Mouse (Mus musculus) embryo, embryonic 9.5 days (tissue): Measurements from ENCODE around the gene Tmem26.

ENCODE experiments used
- DNase-seq: peaks from one replicate; pipeline ENCODE4 v3.0.0-alpha.2; 2017; ENCODE audit errors: extremely low spot score

Gene Tmem26

DNA sequence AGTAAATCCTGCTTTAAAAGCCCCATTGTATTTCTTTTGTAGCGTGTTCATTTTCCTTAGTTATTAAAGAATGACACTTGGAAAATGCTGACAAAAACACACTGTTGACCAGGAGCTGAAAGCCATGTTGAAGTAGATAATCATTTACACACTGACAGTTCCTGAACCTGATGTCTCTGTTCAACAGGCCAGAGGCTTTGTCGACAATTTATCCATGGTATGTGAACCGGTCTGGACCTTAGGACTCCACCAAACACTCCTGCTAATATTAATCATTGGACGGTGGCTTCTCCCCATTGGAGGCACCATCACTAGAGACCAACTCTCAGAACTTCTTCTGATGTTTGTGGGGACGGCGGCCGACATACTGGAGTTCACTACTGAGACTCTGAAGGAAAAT, 27.5 kb downstream of the Tmem26 start:
- no peak for DNase-seq

DNA sequence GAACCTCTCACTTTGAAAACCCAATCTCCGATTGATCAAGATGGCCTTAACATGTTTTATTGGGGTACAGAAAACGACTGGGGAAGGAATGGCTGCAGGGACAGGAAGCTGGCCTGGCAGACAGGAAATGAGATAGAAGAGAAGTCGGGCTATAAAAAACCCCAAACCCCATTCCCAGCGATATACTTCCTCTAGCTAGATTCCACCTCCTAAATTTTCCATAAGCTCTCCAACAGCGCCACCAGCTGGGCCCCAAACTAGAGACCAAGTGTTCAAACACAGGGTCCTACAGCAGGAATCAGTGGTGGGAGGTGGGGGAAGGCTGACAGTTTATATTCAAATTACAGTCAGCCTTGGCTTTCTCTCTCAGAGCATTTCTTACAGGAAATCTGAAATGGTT, 35.8 kb downstream of the Tmem26 start:
- DNase-seq: peak; percentile 33

DNA sequence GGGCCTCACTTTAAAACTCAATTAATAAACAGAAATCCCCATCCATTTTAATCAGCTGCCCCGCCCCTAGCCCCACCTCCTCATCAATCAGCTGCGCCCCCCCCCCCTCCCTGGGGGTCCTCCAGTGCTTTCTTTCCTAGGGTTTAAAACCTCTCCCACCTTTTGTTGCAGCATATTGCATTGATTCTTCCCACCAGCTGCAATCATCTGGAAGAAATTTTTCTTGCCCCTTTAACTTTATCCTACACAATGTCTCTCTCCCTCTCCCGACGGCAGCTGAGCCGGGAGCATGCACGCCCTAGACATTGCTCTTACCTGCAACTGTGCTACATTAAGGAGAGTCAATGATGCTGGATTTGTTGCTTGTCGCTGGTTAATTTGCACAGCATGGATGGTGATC, 36.3 kb downstream of the Tmem26 start:
- DNase-seq: peak; percentile 12

DNA sequence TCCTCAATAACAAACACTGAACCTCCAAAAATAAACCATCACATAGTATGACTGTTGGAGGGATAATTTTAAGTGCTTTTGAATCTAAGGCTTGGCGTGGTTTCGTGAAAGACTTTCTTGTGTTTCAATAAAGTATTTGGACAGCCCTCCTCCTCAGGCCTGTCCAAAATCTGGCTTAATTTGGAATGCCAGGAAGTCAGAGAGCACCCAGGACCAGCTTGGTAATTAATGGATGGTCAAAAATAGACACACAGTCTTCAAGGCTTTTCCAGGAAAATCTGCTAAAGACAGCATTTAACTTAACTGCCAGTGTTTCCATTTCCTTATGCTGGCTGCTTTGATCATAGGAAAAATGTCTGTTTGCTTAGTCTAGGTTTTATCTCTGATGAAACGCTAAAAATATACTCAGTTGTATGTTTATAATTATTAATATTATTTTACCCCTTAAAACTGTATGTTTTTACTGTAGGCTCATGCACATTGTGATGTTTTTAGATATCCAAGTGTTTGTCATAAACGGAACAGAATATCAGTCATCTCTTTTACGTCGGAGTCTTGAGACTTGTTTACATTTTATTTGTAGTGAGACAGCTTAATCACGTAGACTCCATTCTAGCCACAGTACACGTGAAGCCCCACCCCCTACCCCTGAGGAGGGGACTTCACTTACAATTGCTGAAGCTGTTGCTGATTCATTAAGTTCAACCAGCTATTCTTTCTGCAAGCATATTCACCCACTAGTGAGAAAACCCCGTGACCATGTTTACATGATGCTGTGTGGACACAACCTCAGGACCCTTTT, 57.8 kb downstream of the Tmem26 start:
- no peak for DNase-seq

DNA sequence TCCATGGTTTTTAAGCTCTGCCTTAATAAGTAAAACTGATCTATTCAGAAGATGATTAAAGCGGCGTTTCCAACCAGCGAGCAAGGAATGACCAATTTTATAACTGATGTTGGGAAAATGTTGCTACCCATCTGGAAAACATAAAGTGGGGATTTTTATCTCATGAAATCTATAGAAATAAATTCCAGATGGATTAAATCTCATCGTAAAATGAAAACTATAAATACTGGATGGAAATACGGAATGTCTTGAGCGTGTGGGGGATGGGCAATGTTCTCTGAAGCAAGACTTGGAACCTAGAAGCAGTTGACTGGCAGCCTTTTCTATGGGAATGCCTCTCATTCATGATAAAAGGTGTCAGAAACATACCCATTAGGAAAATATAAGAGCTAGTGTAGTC, 59.3 kb downstream of the Tmem26 start:
- no peak for DNase-seq

DNA sequence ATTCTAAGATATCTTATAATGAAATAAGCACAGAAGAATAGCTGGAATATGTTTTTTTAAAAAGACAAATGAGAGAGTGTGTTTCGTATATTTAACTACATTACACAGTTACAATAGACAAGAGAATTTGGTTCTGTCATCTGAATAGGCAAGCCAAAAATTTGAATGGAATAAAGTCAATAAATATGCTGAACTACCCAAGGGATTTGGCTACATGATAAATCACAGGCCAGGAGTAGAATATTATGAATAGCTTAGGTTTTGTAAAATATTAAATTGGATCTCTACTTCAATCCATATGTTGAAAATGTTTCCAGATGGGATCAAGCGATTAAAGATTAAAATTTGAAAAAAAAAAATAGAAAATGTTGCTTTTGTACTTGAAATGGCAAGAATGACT, 60.4 kb downstream of the Tmem26 start:
- no peak for DNase-seq

GRCm38 (mm10) chr10:68784463-68784862, 61.0 kb downstream of the Tmem26 start:
- no peak for DNase-seq

GRCm38 (mm10) chr10:68795466-68795865, 72.0 kb downstream of the Tmem26 start:
- peak; percentile 36 for DNase-seq

DNA sequence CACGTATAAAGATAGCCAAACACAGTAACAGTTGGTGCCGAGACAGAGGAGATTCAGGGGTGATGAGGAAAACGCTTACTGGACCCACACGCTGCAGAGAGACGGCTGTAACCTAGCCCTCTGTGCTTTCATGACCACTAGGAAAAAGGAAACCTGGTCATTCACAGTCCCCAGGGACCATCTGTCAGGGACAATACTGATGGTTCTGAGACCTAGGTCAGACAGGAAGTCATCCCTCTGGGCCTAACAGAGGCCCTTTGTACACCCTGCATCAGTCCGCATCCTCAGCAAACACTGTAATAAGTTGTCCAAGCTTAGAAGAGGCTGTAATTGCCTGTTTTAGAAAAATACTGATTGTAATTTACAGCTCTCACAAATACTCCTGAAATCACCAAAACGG, 76.4 kb downstream of the Tmem26 start:
- DNase-seq: peak; percentile 38

- no peak for DNase-seq
Observed at GRCm38 (mm10) chr10:68800339-68800738, 76.9 kb downstream of the Tmem26 start.

DNA sequence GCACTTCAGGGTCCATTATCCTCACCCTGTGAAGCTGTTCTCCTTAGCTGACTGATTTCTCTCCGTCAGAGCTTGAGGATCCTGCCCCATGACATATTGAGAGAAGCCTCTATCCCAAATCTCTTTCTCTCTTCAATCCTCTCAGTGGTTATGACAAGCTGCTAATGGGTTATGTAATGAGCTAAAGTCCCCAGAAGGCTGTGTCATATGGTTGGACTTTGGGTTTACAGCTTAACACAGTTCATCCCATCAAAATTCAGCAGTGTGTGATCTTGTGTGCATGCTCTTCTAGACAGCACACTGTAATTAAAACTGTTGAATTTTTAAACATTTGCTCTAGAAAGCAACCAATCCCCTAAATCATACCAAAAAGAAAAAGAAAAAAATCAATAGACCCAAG, 82.9 kb downstream of the Tmem26 start:
- DNase-seq: no peak

DNA sequence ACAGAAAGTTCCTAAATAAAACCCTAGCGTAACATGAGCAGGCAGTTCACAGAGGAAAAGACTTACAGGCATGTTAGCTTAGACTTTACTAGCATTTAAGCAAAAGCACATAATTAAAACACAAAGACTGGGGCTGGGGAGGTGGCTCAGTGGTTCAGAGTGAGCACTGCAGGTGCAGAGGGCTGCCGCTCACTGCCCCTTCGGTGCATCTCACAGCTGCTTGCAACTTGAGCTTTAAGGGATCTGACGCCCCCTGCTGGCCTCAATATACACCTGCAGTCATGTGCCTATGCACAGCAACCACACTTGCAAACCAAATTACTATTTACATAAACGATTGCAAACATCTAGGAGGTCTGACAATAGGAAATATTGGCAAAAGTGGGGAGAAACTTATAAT, 87.5 kb downstream of the Tmem26 start:
- DNase-seq: no peak

- no peak for DNase-seq
Observed at GRCm38 (mm10) chr10:68812699-68813098, 89.3 kb downstream of the Tmem26 start.

- no peak for DNase-seq
Observed at GRCm38 (mm10) chr10:68817281-68817680, 93.8 kb downstream of the Tmem26 start.

DNA sequence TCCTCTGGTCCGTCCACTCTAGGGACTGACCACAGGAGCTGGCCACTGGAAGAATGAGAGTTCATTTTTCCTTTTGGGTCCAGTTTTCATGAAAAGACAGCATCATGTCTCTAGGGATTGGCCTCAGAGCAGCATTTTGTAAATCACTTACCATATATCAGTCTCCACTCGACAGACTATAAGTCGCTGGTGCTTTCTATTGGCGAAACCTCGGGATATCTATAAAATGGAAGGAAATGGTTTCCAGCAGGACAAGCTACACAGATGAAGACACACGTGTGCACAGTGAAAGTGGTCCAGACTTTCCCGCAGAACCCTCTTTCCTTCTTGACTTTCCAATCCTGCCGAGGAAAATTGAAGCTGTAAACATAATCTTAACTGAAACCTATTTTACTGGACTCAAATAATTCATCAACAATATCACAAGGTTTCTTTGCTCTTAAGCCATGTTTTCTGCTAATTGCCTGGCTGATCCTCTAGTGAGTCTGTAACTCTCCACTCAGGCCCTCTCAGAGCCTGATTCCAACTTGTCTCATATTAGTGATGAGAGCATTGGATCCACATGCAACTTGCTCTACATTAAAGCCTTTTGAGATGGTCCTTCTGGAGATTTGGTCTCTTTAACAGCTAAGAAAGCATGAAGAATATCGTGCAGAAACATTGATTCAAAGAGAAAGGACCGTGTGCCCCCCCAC, 94.8 kb downstream of the Tmem26 start:
- DNase-seq: no peak

- DNase-seq: no peak
Observed at GRCm38 (mm10) chr10:68824519-68824918, 101.1 kb downstream of the Tmem26 start.
